Mouse (Mus musculus) CD4-positive, CD25-positive, alpha-beta regulatory T cell, adult 2 months (primary cell): ENCODE data around the gene Mllt10.

Experiments used
- DNase-seq: peaks from one replicate; pipeline ENCODE4 v3.0.0-alpha.2; 2012; ENCODE audit warnings: low read depth, low spot score

Mllt10 gene

GRCm38 (mm10) chr2:18055016-18055928, at the start of gene Mllt10:
Mllt10 (plus strand) TSS chr2:18055237.
- no peak for DNase-seq

GRCm38 (mm10) chr2:18011226-18011625, 43.8 kb upstream of the Mllt10 start:
- DNase-seq, result no peak

GRCm38 (mm10) chr2:18012866-18013265, 42.2 kb upstream of the Mllt10 start:
- no peak for DNase-seq

- DNase-seq, result no peak
These were observed 39.5 kb upstream of the Mllt10 start for GRCm38 (mm10) chr2:18015581-18015980.

GRCm38 (mm10) chr2:18016639-18017038, 38.4 kb upstream of the Mllt10 start:
- no peak for DNase-seq

GRCm38 (mm10) chr2:18017321-18017720, 37.7 kb upstream of the Mllt10 start:
- no peak for DNase-seq

GRCm38 (mm10) chr2:18019122-18019521, 35.9 kb upstream of the Mllt10 start:
- DNase-seq, result no peak

GRCm38 (mm10) chr2:18022886-18023285, 32.2 kb upstream of the Mllt10 start:
- DNase-seq, result no peak

GRCm38 (mm10) chr2:18025116-18025515, 29.9 kb upstream of the Mllt10 start:
- DNase-seq, result no peak

- no peak for DNase-seq
These were observed 29.3 kb upstream of the Mllt10 start for GRCm38 (mm10) chr2:18025781-18026115.

GRCm38 (mm10) chr2:18026116-18026947, 28.7 kb upstream of the Mllt10 start:
- peak; percentile 42 for DNase-seq

GRCm38 (mm10) chr2:18027448-18028139, 27.4 kb upstream of the Mllt10 start:
- peak; percentile 95 for DNase-seq

GRCm38 (mm10) chr2:18028140-18029021, 26.7 kb upstream of the Mllt10 start:
- DNase-seq, result peak; percentile 74

GRCm38 (mm10) chr2:18029656-18030055, 25.4 kb upstream of the Mllt10 start:
- DNase-seq, result no peak

GRCm38 (mm10) chr2:18030581-18030980, 24.5 kb upstream of the Mllt10 start:
- no peak for DNase-seq

GRCm38 (mm10) chr2:18031271-18031821, 23.7 kb upstream of the Mllt10 start:
- peak; percentile 35 for DNase-seq

GRCm38 (mm10) chr2:18031831-18032537, 23.1 kb upstream of the Mllt10 start:
- DNase-seq, result no peak

- DNase-seq, result no peak
These were observed 22.5 kb upstream of the Mllt10 start for GRCm38 (mm10) chr2:18032538-18032895.

GRCm38 (mm10) chr2:18033166-18034108, 21.6 kb upstream of the Mllt10 start:
- DNase-seq, result no peak
